Mouse (Mus musculus) E14TG2a.4 (cell line): ENCODE data around the gene Ksr1.

Experiments
- CTCF ChIP-seq: conservative IDR thresholded peaks from 2 replicates; pipeline ENCODE4 v1.5.1; 2014; ENCODE audit warnings: low read length
- NANOG ChIP-seq: IDR thresholded peaks from 2 replicates; pipeline ENCODE4 v1.6.1; 2014; ENCODE audit warnings: borderline replicate concordance, low read length, mixed read lengths

DNA sequence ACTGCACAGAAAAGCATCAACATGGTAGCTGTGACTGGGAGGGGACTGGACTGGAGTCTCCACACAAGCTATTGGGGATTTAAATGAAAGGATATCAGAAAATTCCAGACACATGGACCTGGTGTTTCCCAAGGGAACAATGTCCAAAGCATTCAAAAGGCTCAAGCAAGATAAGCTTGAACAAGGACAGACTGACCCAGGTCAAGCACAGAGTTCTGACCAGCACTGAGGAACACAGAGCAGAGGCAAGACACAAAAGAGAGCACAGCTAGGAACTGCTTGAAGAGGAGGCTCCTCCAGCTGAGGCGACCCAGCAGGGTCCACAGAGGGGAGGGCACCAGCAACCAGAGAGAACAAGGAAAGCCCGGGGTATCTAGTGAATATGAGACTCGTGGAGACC, 71.2 kb downstream of the Ksr1 start:
- TF ChIP-seq CTCF = no peak
- no peak for TF ChIP-seq NANOG
